Mouse (Mus musculus) gastrocnemius, postnatal 25 days (tissue): ENCODE results near the gene B4galt1. TPM values are rescaled to one million over a fixed set of nuclear protein-coding genes. Genes with fewer than 3 reads are reported as not detected.
A peak's percentile ranks its signal among the peaks of the same experiment; 100 is the strongest.

Source experiments
- DNase-seq: peaks from one replicate; pipeline ENCODE4 v3.0.0; 2022
- total RNA-seq, 2 experiments: library from RNA; stranded (reverse); gene quantifications; 1 replicate in 1 of 2; 2 replicates in 1 of 2; pipeline ENCODE4 v1.2.3; 2021

The B4galt1 gene
- total RNA-seq, 2 experiments from 2014 or later, result 28.2 to 30.5 TPM

DNA sequence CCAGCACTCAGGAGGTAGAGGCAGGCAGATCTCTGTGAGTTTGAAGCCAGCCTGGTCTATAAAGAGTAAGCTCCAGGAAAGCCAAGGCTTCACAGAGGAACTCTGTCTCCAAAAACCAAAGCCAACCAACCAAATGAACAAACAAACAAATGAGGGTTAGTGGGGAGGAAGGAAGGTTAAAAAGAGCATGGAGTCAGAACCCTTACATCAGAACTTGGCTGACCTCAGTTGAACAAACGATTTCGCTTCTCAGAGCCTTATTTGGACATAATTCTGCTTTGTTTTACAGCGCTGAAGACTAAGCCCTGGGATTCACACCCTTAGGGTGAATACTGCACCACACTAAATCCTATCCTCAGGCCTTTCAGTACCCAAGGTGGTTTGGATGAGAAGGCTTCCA is 18.3 kb upstream of the B4galt1 start:
- DNase-seq, result no peak

DNA sequence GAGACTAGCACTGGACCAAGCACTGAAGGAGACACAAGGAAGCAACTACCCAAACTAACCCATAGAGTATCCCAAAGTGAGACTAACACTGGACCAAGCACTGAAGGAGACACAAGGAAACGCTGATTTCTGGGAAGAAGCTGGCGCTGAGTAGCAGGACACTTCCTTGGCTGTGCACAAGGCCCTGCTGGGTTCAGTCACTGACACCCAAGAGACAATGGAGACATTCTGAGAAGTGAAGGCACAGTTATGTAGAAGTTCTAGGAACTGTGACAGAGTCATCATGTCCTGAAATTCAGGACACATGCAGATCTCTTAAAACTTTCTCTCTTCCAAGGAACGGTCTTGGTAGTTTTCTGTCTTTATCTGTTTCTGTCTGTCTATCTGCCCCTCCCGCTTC is 16.4 kb upstream of the B4galt1 start:
- no peak for DNase-seq

DNA sequence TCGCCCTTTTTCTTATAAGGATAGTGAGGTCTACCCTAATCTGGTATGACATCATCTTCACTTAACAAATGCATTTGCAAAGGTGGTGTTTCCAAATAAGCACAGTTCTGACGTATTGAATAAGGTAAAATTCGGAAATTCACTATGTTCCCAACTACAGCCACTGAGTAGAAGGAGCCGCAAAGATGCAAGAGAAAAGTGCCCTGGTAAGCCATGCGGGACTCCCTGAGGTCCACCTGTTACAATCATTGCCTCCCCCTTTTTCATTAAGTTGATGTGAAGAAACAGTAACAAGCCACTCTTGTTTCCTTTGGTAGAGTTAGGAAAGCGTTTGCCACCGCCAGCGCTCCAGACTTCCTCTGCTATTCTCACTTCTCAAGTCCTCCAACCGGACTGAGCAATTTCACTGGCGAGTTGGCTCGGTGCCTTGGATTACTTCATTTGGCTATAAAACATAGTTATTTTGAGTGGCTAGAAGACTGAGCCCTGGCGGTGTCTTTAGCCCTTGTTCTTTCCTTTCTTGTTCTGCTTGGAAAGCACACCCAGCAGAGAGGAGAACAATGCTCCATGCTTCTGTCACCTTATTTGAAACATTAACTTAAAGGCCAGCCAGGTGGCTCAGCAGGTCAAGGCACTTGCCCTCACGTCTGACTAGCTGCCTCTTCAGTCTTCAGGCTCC is 14.9 kb upstream of the B4galt1 start:
- peak; percentile 77 for DNase-seq

- DNase-seq, result no peak
Measured at GRCm38 (mm10) chr4:40864361-40864760, 10.6 kb upstream of the B4galt1 start.

DNA sequence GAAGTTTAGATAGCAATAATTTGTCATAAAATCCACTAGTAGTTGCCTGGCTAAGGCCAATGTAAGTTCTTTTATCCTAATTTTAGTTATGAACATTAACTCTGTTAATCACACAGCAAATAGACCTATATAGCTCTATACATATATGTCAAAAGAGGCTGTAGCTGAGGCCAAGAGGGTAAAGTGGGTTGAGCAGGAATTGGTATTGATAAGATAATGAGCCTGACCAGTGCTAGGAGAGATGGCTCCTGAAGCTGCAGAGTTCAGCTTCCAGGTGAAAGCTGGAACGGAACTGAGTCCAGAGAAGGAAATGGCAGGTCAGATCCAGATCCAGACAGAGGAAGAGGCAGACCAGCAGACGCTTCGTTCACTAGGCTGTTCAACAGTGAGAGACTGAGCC is 9.5 kb upstream of the B4galt1 start:
- no peak for DNase-seq

DNA sequence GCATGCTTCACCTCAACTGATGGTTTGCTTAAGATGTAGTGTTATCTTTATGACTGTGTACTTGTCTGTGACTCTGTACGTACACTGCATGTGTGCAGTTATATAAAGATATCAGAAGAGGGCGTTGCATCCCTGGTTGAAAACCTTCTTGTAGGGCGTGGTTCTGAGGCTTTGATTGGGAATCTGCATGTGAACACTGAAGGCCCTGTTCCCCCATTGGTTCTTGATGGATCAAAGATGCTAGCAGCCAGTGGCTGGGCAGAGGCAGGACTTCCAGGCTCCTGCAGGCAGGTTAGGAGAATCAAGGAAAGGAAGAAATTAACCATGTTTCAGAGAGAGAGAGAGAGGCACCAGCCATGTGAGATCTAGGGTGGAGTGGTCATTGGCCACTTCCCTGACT is 7.3 kb upstream of the B4galt1 start:
- DNase-seq, result no peak

DNA sequence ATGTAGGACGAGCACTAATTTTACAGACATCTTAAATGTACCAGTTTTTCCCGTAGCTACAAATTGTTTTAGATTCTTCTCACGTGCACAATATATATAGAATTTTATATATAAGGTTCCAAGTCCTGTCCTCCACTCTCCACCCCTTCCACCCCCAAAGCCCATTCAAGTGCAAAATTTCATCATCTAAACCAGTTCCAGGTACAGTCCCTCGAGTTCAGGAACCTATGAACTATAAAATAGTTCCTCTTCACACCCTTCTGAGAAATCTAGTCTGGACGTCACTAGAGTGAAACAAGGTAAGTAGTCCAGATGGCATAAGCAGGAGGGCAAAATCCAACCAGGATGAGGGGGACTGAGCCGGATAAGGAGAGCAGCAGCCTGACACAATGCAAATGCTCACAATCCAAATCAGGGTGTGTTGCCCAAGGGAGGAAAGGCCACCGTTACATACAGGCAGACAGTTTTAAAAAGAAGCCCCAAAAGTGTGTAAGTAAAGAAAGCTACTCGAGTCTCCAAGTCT is 4.1 kb upstream of the B4galt1 start:
- no peak for DNase-seq

GRCm38 (mm10) chr4:40856571-40856970 is 2.8 kb upstream of the B4galt1 start:
- DNase-seq, result no peak

DNA sequence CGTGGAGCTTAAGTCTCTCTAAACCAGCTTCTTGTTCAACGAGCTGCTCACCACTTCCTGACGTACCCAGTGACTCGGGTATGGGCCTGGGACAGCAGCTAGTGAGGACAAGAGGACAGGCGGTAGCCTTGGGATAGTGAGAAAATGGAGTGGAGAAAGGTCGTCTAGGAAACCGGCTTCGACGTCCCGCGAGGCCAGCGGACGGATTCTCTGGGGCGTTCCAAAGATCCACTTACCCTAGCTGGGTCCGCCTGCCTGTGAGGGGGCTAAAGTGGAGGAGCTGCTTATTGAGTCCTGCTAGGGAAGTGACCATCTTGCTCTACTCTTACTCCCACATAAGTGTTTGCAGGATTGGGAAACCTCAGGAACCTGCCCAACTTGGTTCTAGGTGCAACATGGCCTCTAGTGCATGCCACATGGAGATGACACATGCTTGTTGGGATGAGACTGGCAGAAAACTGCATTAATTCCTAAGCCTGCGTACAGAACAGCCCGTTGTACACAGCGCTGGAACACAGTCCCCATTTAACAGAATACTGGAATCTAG is 655 bp upstream of the B4galt1 start:
- no peak for DNase-seq

GRCm38 (mm10) chr4:40852861-40853564 is 792 bp downstream of the B4galt1 start:
- DNase-seq, result no peak

GRCm38 (mm10) chr4:40852249-40852781 is 1.5 kb downstream of the B4galt1 start:
- DNase-seq, result peak; percentile 67

- no peak for DNase-seq
Measured at GRCm38 (mm10) chr4:40851763-40852248, 2.0 kb downstream of the B4galt1 start.

DNA sequence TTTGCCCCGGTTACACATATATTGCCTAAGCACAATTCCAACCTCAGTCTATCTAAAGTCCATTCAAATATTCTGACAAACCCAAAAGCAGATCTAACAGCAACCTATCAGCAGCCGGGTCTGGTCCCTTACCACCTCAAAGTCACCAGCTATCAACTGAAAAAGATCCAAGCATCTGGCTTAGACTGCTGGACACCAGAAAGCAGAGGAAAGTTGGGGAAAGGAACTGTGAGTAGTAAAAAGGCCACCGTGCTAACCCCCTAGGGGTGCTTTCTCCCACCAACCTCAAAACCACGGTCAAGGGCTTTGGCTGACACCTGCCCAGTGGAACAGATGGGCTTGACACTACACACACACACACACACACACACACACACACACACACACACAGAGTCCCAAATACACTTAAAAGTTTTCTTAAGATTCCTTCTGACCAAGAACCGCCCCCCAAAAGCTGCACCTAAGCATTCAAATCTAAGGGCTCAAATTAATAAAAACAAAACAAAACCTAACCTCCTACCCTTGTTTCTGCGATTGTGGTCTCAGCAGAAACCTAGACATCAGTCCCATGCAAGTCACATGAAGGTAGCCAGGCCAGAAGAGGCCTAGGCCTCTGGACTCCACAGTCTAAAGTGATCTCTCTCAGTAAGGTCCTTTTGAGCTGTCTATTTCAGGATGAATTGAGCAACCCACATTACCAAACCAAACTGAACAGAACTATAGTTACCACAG is 2.6 kb downstream of the B4galt1 start:
- no peak for DNase-seq

DNA sequence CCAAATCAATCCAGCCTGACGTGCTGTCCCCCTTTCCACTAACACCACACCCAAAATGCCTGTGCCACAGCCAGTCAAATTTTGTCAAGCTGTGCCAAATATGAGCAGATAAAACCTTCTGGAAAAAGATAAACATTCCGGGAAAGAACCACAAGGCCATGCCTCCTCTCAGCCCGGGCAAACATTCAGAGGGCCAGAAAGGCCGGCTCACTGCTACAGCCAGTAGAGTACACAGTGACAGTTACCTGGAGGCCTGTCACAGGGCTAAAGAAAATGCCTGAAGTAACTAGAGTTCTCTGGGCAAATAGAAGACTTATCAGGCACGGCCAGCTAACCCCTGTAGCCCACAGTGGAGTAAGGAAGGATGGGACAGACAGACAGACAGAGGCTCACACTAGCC is 3.2 kb downstream of the B4galt1 start:
- no peak for DNase-seq

GRCm38 (mm10) chr4:40849518-40849917 is 4.3 kb downstream of the B4galt1 start:
- DNase-seq, result no peak

DNA sequence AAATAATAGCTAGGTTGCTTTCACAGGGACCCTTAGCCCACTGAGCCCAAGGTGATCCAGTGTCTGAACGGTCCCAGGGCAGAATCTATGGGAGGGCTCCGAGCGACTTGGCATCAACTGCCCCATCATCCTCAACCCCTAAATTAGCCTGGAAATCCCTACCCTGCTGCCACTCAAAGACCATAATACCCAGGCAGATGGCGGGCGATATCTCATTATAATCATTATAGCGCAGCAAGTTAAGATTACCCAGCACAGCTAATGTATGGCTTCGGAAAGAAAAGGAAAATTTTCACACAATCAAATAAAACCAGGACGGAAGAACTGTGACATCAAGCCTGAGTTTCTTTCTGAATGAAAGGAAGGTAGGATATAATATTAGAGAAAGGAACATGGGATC is 5.6 kb downstream of the B4galt1 start:
- no peak for DNase-seq

GRCm38 (mm10) chr4:40847160-40847559 is 6.6 kb downstream of the B4galt1 start:
- no peak for DNase-seq

DNA sequence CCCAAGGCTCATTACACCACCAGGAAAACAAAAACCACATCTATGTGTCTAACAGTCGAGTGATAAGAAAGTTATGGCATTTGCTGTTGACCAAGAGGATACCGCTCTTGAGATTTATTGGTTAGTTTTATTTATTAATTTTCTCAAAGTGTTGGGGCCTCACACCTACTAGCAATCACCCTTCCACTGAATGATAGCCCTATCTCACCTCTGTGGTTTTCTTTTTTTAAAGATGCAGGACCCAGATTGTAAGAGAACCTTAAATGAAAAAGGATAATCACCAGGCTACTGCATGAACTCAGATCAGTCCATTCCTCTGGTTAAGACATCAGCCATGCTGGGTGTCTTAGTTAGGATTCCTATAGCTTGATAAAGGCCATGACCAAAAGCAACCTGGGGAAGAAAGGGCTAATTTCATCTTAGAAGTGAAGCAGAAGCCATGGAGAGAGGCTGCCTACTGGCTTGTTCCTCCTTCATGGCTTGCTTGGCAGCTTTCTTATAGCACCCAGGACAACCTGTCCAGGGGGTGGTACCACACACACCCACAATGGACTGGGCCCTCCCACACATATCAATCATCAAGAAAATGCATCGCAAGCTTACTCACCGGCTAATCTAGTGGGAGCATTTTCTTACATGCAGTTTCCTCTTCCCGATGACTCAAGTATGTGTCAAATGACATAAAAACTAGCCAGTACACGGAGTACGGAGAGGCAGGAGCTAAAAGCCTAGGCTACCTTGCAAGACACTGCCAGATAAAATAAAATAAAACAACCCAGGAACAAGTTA is 7.5 kb downstream of the B4galt1 start:
- peak; percentile 30 for DNase-seq

DNA sequence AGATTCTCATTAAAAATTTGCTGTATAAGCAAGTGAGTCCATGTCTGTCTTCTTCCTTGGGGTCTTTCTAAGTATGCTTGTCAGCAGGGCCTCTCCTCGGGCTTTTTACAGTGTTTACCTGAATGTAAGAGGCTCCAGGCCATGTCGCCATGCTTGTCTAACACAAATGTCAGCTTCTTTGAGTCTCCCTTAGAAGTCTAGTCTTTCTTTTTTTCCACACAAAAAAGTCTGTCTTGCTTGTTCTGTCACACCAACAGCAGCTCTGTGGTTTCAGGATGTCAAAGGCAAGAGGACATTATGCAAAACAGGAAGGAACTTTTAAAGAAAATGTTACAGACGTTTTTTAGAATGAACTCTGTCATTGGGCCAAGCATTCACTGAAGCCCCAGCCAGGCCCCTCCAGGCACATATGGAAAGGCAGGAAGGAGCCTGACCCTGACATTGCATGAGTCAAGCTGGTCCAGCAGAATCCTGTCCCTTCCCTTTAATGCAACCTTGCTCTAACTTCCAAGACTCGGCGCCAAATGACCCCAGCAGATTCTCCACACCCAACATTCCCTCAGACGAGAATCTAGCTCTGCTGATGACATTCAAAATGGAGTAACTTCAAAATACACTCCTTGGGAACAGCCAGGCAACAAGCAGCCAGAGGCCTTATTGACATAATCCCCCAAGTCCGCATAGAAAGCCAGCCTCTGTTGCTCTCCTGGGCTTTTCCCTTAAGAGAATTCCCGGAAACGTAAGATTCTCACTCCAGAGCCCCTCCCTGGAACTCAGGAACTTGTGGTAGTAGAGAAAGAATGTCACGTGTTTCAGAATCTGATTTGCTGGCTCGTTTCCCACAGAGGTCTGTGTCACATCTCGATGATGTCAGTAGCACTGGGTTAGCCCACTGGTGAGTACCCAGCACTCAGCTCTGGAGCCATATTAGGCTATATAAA is 8.7 kb downstream of the B4galt1 start:
- DNase-seq, result peak; percentile 50

DNA sequence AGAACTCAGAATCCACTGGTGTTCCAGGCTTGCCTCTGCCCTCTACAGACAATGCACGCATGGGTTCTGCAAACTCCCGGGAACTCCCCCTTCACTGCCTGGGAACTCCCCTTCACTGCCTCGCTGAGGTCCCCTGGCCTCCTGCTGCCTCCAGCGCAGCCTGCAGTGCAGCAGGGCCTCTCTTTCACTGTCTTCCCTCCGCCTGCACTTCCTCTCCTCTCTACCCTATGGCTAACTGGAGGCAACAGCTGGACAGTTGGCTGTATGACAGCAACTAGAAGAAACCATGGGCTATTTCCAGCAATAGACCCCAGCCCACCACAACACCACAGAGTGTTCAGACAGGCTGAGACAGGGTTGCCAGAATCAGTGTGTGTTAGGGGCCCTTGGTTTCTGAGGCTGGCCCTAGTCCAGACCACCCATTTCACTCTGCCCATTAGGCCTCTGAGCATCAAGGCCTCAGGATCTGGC is 9.5 kb downstream of the B4galt1 start:
- peak; percentile 43 for DNase-seq
